Mouse (Mus musculus) gonadal fat pad, adult 2 months (tissue): ENCODE results near the gene Ifit3b. TPM values are rescaled to one million over a fixed set of nuclear protein-coding genes. Genes with fewer than 3 reads are reported as not detected.
"Not testable (repeated sequence)": the region's sequence is repeated elsewhere in the genome, so short reads cannot be mapped to it uniquely, and the experiment has no call there.

Experiments used
- DNase-seq: peaks from one replicate; pipeline ENCODE4 v3.0.0-alpha.2; 2012; ENCODE audit warnings: low read depth
- polyA plus RNA-seq: library from polyadenylated mRNA; depleted of rRNA; stranded (reverse); fragments of >200 nt; gene quantifications from 2 replicates; pipeline ENCODE4 v1.2.3, GENCODE M21; 2012

The Ifit3b gene
- polyA plus RNA-seq, 1 experiment = 1.1 TPM

- DNase-seq = no peak
Observed at GRCm38 (mm10) chr19:34605472-34605871, 2.3 kb upstream of the Ifit3b start.

- DNase-seq = not testable (repeated sequence)
Observed at GRCm38 (mm10) chr19:34610118-34610517, 2.3 kb downstream of the Ifit3b start.

DNA sequence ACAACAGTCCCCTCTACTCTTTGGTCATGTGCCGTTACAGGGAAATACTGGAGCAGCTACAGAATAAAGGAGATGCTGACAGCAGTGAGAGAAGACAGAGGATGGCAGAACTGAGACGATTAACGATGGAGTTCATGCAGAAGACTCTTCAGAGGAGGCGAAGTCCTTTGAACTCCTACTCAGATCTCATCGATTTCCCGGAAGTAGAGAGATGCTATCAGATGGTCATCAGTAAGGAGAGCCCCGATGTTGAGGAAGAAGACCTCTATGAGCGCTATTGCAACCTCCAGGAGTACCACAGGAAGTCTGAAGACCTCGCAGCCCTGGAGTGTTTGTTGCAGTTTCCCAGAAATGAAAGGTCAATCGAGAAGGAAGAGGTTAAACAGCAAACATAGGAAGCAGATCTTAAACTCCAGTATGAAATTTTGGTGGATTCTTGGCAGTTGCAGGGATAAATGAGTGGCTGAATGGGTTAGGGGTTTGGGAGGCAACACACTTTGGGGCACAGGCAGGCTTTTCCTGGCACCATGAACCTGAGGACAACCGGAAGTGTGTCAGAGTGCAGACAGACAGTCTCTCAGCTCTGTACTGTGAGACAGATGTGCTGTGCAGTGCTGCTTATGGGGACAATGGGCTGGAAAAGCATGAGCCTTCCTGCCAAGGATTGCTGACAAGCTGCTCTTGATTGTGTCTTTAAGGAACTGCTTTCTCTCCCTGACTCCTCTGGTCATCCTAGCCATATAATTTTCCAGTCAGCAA lies 4.7 kb downstream of the Ifit3b start:
- not testable (repeated sequence) for DNase-seq

GRCm38 (mm10) chr19:34620871-34621270 lies 13.1 kb downstream of the Ifit3b start:
- DNase-seq = no peak

GRCm38 (mm10) chr19:34623781-34624180 lies 16.0 kb downstream of the Ifit3b start:
- DNase-seq = no peak

- DNase-seq = no peak
Observed at GRCm38 (mm10) chr19:34624663-34625062, 16.9 kb downstream of the Ifit3b start.

- no peak for DNase-seq
Observed at GRCm38 (mm10) chr19:34627496-34627895, 19.7 kb downstream of the Ifit3b start.

GRCm38 (mm10) chr19:34631487-34631886 lies 23.7 kb downstream of the Ifit3b start:
- DNase-seq = no peak

- DNase-seq = no peak
Observed at GRCm38 (mm10) chr19:34633484-34633883, 25.7 kb downstream of the Ifit3b start.

- DNase-seq = no peak
Observed at GRCm38 (mm10) chr19:34636933-34637557, 29.3 kb downstream of the Ifit3b start.

DNA sequence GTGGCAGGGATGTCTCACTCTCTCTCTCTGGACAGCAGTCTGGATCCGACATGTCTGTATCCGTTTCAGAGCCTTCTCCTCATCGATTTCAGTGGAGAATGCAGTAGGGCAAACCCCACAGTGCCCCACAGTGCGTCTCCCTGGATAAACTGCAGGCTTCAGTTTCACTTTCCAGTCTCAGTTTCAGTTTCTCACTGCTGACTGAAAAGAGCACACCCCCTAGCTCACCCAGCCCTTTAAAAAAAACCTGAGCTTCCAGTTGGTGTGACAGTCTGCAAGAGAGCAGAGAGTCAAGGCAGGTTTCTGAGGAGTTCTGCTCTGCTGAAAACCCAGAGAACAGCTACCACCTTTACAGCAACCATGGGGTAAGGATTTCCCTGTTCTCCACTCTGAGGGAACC lies 32.9 kb downstream of the Ifit3b start, which contains the start of the genes Ifit1bl2 and Ifit1:
Gene Ifit1bl2 (minus strand): TSS at position 121 of the 400 bp plus-strand sequence.
Gene Ifit1 (plus strand): TSS at position 249 of the 400 bp plus-strand sequence.
- DNase-seq = no peak

- DNase-seq = no peak
Observed at GRCm38 (mm10) chr19:34642616-34643015, 34.8 kb downstream of the Ifit3b start.

DNA sequence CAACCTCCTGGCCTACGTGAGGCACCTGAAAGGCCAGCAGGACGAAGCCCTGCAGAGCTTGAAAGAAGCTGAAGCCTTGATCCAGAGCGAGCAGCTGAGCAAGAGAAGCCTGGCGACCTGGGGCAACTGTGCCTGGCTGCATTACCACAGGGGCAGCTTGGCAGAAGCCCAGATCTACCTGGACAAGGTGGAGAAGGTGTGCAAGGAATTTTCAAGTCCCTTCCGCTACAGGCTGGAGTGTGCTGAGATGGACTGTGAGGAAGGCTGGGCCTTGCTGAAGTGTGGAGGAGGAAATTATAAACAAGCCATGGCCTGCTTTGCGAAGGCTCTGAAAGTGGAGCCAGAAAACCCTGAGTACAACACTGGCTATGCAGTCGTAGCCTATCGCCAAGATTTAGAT lies 39.9 kb downstream of the Ifit3b start:
- not testable (repeated sequence) for DNase-seq

DNA sequence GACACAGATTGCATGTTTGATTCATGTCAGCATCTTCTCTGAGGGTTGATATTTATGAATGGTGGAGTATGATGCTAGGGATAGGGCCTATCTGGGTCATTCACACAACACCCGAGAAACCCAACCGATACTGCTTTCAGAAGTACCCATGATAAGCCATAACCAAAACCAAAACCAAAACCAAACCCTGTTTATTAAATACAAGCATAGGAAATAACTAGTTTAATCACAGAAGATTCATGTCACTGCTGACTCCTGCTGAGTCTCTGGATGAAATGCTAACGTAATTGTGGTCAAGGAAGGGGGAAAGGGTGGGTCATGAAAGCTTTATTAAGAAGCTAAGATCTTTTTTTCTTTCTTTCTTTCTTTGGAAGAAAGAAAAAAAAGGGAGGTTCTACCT lies 42.5 kb downstream of the Ifit3b start:
- no peak for DNase-seq

DNA sequence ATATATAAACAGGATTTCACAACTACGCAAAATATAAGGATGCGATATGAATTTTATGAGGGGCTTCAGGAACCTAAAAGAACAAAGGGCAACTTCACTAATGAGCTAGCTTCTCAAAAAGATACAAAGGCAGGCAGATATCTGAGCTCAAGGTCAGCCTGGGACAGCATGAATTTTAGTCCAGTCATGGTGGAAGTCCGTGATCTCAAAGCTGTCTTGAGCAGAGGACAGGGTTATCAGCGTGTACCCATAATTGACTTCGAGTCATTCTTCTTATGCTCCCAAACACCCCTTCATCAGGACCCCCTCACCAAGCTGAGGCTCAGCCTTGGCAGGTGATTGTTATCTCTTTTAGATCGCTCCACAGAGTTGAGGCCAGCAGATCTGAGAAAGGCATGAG lies 43.2 kb downstream of the Ifit3b start:
- DNase-seq = no peak

GRCm38 (mm10) chr19:34655227-34655805 lies 47.5 kb downstream of the Ifit3b start:
- DNase-seq = no peak

DNA sequence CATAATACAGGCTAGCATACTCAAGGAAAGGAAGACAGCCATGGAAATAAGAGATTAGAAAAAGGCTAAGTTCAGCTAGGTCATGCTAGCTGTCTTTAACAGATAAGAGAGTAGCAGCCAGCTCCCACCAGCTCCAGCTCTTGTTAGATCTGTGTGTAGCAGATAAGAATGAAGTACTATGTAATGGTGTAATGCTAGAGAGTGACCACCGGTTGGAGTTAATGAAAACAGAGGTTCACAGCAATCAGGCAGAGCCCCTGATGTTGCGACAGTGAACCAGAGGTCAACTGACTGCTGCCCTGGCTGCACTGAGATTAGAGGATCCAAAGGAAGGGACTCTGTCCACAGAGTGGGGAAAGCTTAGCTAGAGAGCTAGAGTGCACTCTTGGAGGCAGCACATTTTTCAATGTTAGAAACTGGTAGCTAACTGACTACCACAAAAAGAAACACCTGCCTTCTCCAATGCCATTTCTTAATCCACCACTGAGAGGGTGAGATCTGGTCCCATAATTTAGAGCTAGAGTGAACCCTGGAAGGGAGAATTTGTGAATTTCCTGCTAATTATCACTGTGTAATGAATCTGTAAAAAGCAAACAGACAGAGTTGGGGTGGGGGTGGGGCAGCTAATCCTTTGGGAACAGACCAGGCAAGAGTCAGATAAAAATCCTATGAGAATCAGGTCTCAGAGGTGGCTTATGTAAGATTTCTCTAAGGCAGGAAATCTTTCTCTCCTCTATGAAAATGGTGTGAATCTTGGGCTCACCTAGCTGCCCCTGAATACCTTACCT lies 48.9 kb downstream of the Ifit3b start:
- DNase-seq = no peak

GRCm38 (mm10) chr19:34662067-34662507 lies 54.3 kb downstream of the Ifit3b start:
- peak; percentile 46 for DNase-seq

DNA sequence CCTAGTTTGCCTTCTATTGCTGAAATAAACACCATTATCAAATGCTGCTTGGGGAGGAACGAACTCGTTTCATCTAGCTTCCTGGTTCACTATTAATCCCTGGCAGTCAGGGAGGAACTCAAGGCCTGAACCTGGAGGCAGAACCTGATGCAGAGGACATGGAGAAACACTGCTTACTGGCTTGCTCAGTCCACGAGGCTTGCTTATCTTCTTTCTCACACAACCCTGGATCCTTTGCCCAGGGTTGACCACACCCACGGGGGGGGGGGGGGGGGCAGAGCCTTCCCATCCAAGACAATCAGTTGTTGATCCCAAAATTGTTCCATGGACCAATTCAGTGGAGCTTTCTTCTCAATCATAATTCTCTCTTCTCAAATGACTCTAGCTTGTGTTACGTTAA lies 55.0 kb downstream of the Ifit3b start:
- DNase-seq = no peak
